Mouse (Mus musculus) MEL (cell line): ENCODE results near the gene Ubash3b. TPM values are rescaled to one million over a fixed set of nuclear protein-coding genes. Genes with fewer than 3 reads are reported as not detected.

ENCODE experiments used
- DNase-seq: peaks from one replicate; pipeline ENCODE4 v3.0.0; 2011; ENCODE audit warnings: low read depth, low spot score
- H3K27ac ChIP-seq: 2 replicates; pipeline ENCODE4 v1.5.1; 2012; ENCODE audit warnings: low read depth, mild to moderate bottlenecking, control low read depth, low read length, moderate library complexity; ENCODE audit not compliant: control insufficient read depth
- H3K27me3 ChIP-seq, 2 experiments: fragments of 150-350 bp in 1 of 2; sonication (generic) in 1 of 2; 2 replicates each; pipeline ENCODE4 v1.6.1; 2012; ENCODE audit warnings: low read length in 2 of 2, mild to moderate bottlenecking in 2 of 2, improper control_type of control experiment in 1 of 2, moderate library complexity in 1 of 2; ENCODE audit not compliant: insufficient read depth in 2 of 2, control insufficient read depth in 1 of 2
- H3K36me3 ChIP-seq, 2 experiments: 2 replicates each; pipeline ENCODE4 v1.6.1; 2012 to 2014; ENCODE audit warnings: low read length in 2 of 2, improper control_type of control experiment in 1 of 2, inconsistent platforms in 1 of 2, mild to moderate bottlenecking in 1 of 2; ENCODE audit not compliant: insufficient read depth in 2 of 2, control insufficient read depth in 1 of 2
- H3K4me1 ChIP-seq, 2 experiments: fragments of 150-350 bp in 1 of 2; sonication (generic) in 1 of 2; 2 replicates each; pipeline ENCODE4 v1.6.1; 2012; ENCODE audit warnings: low read length in 2 of 2, improper control_type of control experiment in 1 of 2, mild to moderate bottlenecking in 1 of 2; ENCODE audit not compliant: insufficient read depth in 2 of 2, control insufficient read depth in 1 of 2
- H3K4me3 ChIP-seq, 2 experiments: fragments of 150-350 bp in 1 of 2; sonication (generic) in 1 of 2; 2 replicates each; pipeline ENCODE4 v1.5.1; 2012; ENCODE audit warnings: low read depth in 2 of 2, low read length in 2 of 2, mild to moderate bottlenecking in 2 of 2, moderate library complexity in 2 of 2, control low read depth in 1 of 2, improper control_type of control experiment in 1 of 2; ENCODE audit not compliant: control insufficient read depth in 1 of 2, insufficient read depth in 1 of 2
- H3K79me2 ChIP-seq: 2 replicates; pipeline ENCODE4 v1.6.1; 2012; ENCODE audit warnings: mild to moderate bottlenecking, low read length, moderate library complexity; ENCODE audit not compliant: control insufficient read depth, poor library complexity, insufficient read depth
- H3K9ac ChIP-seq: 2 replicates; pipeline ENCODE4 v1.6.1; 2012; ENCODE audit warnings: low read depth, mild to moderate bottlenecking, control low read depth, low read length, moderate library complexity; ENCODE audit not compliant: control insufficient read depth, poor library complexity, severe bottlenecking
- H3K9me3 ChIP-seq: fragments of 150-350 bp; sonication (generic); replicated peaks from 2 replicates; pipeline ENCODE4 v1.6.1; 2012; ENCODE audit warnings: mild to moderate bottlenecking, low read length, improper control_type of control experiment, moderate library complexity; ENCODE audit not compliant: insufficient read depth
- CHD2 ChIP-seq: IDR thresholded peaks from 2 replicates; pipeline ENCODE4 v1.6.1; 2011; ENCODE audit warnings: low read length, improper control_type of control experiment
- CTCF ChIP-seq, 3 experiments: IDR thresholded peaks in 2 of 3; conservative IDR thresholded peaks in 1 of 3; 2 replicates each; pipeline ENCODE4 v1.5.1; 2011 to 2012; ENCODE audit warnings: low read length in 3 of 3, low read depth in 2 of 3, mild to moderate bottlenecking in 2 of 3, improper control_type of control experiment in 1 of 3, inconsistent platforms in 1 of 3, mixed read lengths in 1 of 3, moderate library complexity in 1 of 3; ENCODE audit not compliant: control insufficient read depth in 1 of 3, insufficient read depth in 1 of 3, poor library complexity in 1 of 3, severe bottlenecking in 1 of 3
- EP300 ChIP-seq, 2 experiments: IDR thresholded peaks; 2 replicates each; pipeline ENCODE4 v1.6.1; 2011; ENCODE audit warnings: improper control_type of control experiment in 2 of 2, low read length in 2 of 2, low read depth in 1 of 2, mild to moderate bottlenecking in 1 of 2
- ETS1 ChIP-seq: IDR thresholded peaks from 2 replicates; pipeline ENCODE4 v1.6.1; 2012; ENCODE audit warnings: low read depth, mild to moderate bottlenecking, inconsistent platforms, low read length, improper control_type of control experiment, moderate library complexity
- GATA1 ChIP-seq: IDR thresholded peaks from 2 replicates; pipeline ENCODE4 v1.6.1; 2011; ENCODE audit warnings: low read depth, low read length, improper control_type of control experiment
- JUND ChIP-seq: IDR thresholded peaks from 2 replicates; pipeline ENCODE4 v1.6.1; 2011; ENCODE audit warnings: low read depth, mild to moderate bottlenecking, improper control_type of control experiment, low read length
- MAFK ChIP-seq: IDR thresholded peaks from 2 replicates; pipeline ENCODE4 v1.6.1; 2011; ENCODE audit warnings: low read depth, mild to moderate bottlenecking, low read length, improper control_type of control experiment, borderline replicate concordance
- MAX ChIP-seq: IDR thresholded peaks from 2 replicates; pipeline ENCODE4 v1.6.1; 2011; ENCODE audit warnings: low read length, improper control_type of control experiment
- MAZ ChIP-seq: IDR thresholded peaks from 2 replicates; pipeline ENCODE4 v1.6.1; 2012; ENCODE audit warnings: low read depth, mild to moderate bottlenecking, inconsistent platforms, low read length, improper control_type of control experiment
- MYB ChIP-seq: IDR thresholded peaks from 2 replicates; pipeline ENCODE4 v1.6.1; 2011; ENCODE audit warnings: mild to moderate bottlenecking, low read depth, low read length, improper control_type of control experiment
- MYC ChIP-seq: IDR thresholded peaks from 2 replicates; pipeline ENCODE4 v1.6.1; 2011; ENCODE audit warnings: low read depth, mild to moderate bottlenecking, low read length, improper control_type of control experiment, moderate library complexity
- POLR2A ChIP-seq, 2 experiments: IDR thresholded peaks; 2 replicates each; pipeline ENCODE4 v1.6.1; 2011 to 2012; ENCODE audit warnings: low read length in 2 of 2, mild to moderate bottlenecking in 2 of 2, control low read depth in 1 of 2, improper control_type of control experiment in 1 of 2, low read depth in 1 of 2, moderate library complexity in 1 of 2; ENCODE audit not compliant: control insufficient read depth in 1 of 2, insufficient read depth in 1 of 2, poor library complexity in 1 of 2
- POLR2AphosphoS2 ChIP-seq: IDR thresholded peaks from 2 replicates; pipeline ENCODE4 v1.6.1; 2011; ENCODE audit warnings: low read length, improper control_type of control experiment
- RCOR1 ChIP-seq: IDR thresholded peaks from 2 replicates; pipeline ENCODE4 v1.6.1; 2012; ENCODE audit warnings: low read depth, mild to moderate bottlenecking, inconsistent platforms, low read length, improper control_type of control experiment
- SIN3A ChIP-seq: IDR thresholded peaks from 2 replicates; pipeline ENCODE4 v1.6.1; 2012; ENCODE audit warnings: low read length, improper control_type of control experiment, inconsistent platforms
- SMC3 ChIP-seq: IDR thresholded peaks from 2 replicates; pipeline ENCODE4 v1.6.1; 2011; ENCODE audit warnings: low read depth, low read length, improper control_type of control experiment
- TBP ChIP-seq: IDR thresholded peaks from 2 replicates; pipeline ENCODE4 v1.8.0; 2011; ENCODE audit warnings: low read depth, low read length, improper control_type of control experiment
- TCF12 ChIP-seq: IDR thresholded peaks from 2 replicates; pipeline ENCODE4 v1.6.1; 2014; ENCODE audit warnings: low read depth, mild to moderate bottlenecking, inconsistent platforms, low read length, improper control_type of control experiment, moderate library complexity
- USF1 ChIP-seq: IDR thresholded peaks from 2 replicates; pipeline ENCODE4 v1.6.1; 2014; ENCODE audit warnings: low read depth, mild to moderate bottlenecking, inconsistent platforms, low read length, improper control_type of control experiment, moderate library complexity
- ZC3H11A ChIP-seq: IDR thresholded peaks from 2 replicates; pipeline ENCODE4 v1.6.1; 2012; ENCODE audit warnings: low read depth, mild to moderate bottlenecking, inconsistent platforms, low read length, improper control_type of control experiment
- ZMIZ1 ChIP-seq: IDR thresholded peaks from 2 replicates; pipeline ENCODE4 v1.6.1; 2012; ENCODE audit warnings: low read depth, mild to moderate bottlenecking, inconsistent platforms, low read length, improper control_type of control experiment, moderate library complexity
- polyA plus RNA-seq, 2 experiments: library from polyadenylated mRNA; stranded (reverse) in 1 of 2; unstranded in 1 of 2; fragments of >175 nt in 1 of 2; fragments of >200 nt in 1 of 2; gene quantifications; 2 replicates each; pipeline versions ENCODE4 v1.2.1 to v1.2.4; 2012; ENCODE audit warnings: low replicate concordance in 2 of 2, low read depth in 1 of 2; ENCODE audit not compliant: insufficient read length in 2 of 2, insufficient read depth in 1 of 2, missing spikeins in 1 of 2
- total RNA-seq: library from RNA; depleted of rRNA; stranded (reverse); fragments of 300-350 nt; gene quantifications from 2 replicates; pipeline ENCODE4 v1.2.3, GENCODE M21; 2012

The Ubash3b gene
- total and polyA plus RNA-seq, 3 experiments: 5.4 to 11.3 TPM; not detected in 1

DNA sequence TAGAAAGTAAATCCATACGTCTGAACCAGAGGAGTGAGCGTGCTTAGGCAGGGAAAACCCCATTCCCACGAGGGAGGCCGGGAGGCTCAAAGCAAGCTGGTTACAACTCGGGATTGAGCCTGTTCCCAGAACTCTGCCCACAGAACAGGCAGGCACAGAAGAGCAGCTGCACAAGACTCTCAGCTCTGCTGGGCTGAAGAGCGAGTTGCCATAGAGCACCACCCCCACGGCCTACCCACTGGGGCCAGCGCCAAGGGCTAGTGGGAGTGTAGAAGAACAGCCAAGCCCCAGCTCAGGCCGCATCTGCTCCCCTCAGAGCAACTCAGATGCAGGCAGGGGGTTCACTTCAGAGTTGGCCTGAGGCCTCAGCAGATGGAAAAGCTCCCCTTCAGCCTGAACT lies 107.3 kb downstream of the Ubash3b start:
- H3K4me3 ChIP-seq: no peak overlapping the region
- DNase-seq: no peak
- no peaks in the 10 kb centered on the region for H3K27me3 ChIP-seq
- no peak for TF ChIP-seq CTCF (IDR thresholded peaks at IDR 0.05 in 2 of 3, conservative IDR thresholded peaks at IDR 0.05 in 1 of 3; ENCODE audit: control insufficient read depth in 1 of 3, insufficient read depth in 1 of 3, low read depth in 2 of 3, low read length in 3 of 3, poor library complexity in 1 of 3, severe bottlenecking in 1 of 3)
- no peak for TF ChIP-seq ZMIZ1
- no peak for TF ChIP-seq USF1
- no peak for TF ChIP-seq MAZ
- no peak for TF ChIP-seq POLR2A (IDR thresholded peaks at IDR 0.05; ENCODE audit: control insufficient read depth in 1 of 2, insufficient read depth in 1 of 2, low read depth in 1 of 2, low read length in 2 of 2, poor library complexity in 1 of 2)
- no peak for TF ChIP-seq TCF12
- no peak for TF ChIP-seq MYC
- no peak for TF ChIP-seq MAFK
- TF ChIP-seq CHD2: no peak
- TF ChIP-seq SMC3: no peak
- peaks cover 17 to 61% of the 10 kb centered on the region in 2 experiments for H3K4me1 ChIP-seq
- no peak overlapping the region for H3K9ac ChIP-seq
- no peaks in the 10 kb centered on the region for H3K79me2 ChIP-seq
- H3K27ac ChIP-seq: no peak overlapping the region
- H3K9me3 ChIP-seq: no peaks in the 10 kb centered on the region
- H3K36me3 ChIP-seq: peaks cover 0 to 43% of the 10 kb centered on the region in 2 experiments; a peak in 2 of 4 replicates

DNA sequence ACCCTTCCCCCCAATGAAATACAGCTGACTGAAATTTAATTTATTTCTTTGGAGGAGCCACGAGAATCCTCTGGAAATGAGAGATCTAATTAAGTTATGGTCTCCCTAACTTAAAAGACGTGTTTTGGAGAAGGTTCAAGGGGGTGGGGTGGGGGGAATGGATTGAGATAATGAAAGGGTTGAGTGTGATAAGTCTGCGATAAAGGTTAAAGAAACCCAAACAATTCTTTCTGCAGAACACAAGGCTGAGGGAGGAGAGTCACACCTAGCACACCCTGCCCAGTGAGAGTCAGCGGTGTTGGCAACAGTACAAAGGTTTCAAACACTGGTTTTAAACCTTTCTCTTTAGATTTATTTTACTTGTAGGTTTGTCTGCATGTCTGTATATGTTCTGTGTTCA lies 108.0 kb downstream of the Ubash3b start:
- peaks cover 0 to 42% of the 10 kb centered on the region in 2 experiments; a peak in 2 of 4 replicates for H3K36me3 ChIP-seq
- TF ChIP-seq GATA1 (peak; percentile 66), TBP (no peak), POLR2AphosphoS2 (no peak), ZC3H11A (no peak), SIN3A (peak; percentile 34; the same call in 1 of the 2 replicates), ETS1 (peak; percentile 88), RCOR1 (peak; percentile 60), TCF12 (peak; percentile 51; the same call in 1 of the 2 replicates), JUND (no peak), CHD2 (no peak), MYB (no peak), POLR2A (IDR thresholded peaks at IDR 0.05; ENCODE audit: control insufficient read depth in 1 of 2, insufficient read depth in 1 of 2, low read depth in 1 of 2, low read length in 2 of 2, poor library complexity in 1 of 2) (no peak), MAZ (peak; percentile 67; the same call in 1 of the 2 replicates), EP300 (IDR thresholded peaks at IDR 0.05; ENCODE audit: low read depth in 1 of 2, low read length in 2 of 2) (peak in 1 of 2 experiments; percentile 59; a peak in 2 of 4 replicates), USF1 (no peak), MAX (no peak), SMC3 (no peak)
- TF ChIP-seq, all 39 proteins: peak for 7
- no peaks in the 10 kb centered on the region for H3K27me3 ChIP-seq
- no peaks in the 10 kb centered on the region for H3K79me2 ChIP-seq
- H3K4me3 ChIP-seq: no peak overlapping the region
- DNase-seq: peak; percentile 33
- no peaks in the 10 kb centered on the region for H3K9me3 ChIP-seq
- no peak overlapping the region for H3K9ac ChIP-seq
- H3K4me1 ChIP-seq: peaks cover 18 to 60% of the 10 kb centered on the region in 2 experiments
- H3K27ac ChIP-seq: no peak overlapping the region
